Mouse (Mus musculus) ES-Bruce4 (cell line): ENCODE results near the gene Srgap1. TPM values are rescaled to one million over a fixed set of nuclear protein-coding genes. Genes with fewer than 3 reads are reported as not detected.
A peak's percentile ranks its signal among the peaks of the same experiment; 100 is the strongest.

Experiments
- H3K27ac ChIP-seq: 2 replicates; pipeline ENCODE4 v1.5.1; 2012; ENCODE audit warnings: low read length, inconsistent platforms; ENCODE audit not compliant: insufficient read depth
- H3K27me3 ChIP-seq: 2 replicates; pipeline ENCODE4 v1.6.1; 2012; ENCODE audit warnings: mild to moderate bottlenecking, low read length, inconsistent platforms; ENCODE audit not compliant: control insufficient read depth, poor library complexity, insufficient read depth, severe bottlenecking
- H3K36me3 ChIP-seq: 2 replicates; pipeline ENCODE4 v1.6.1; 2012; ENCODE audit warnings: inconsistent platforms, mild to moderate bottlenecking, low read length, moderate library complexity; ENCODE audit not compliant: control insufficient read depth, poor library complexity, insufficient read depth, severe bottlenecking
- H3K4me1 ChIP-seq: one replicate; pipeline ENCODE4 v1.8.1; 2011; ENCODE audit warnings: low read length; ENCODE audit not compliant: control insufficient read depth, insufficient read depth
- H3K4me3 ChIP-seq: 2 replicates; pipeline ENCODE4 v1.5.1; 2011; ENCODE audit warnings: low read depth, mild to moderate bottlenecking, low read length
- H3K9ac ChIP-seq: 2 replicates; pipeline ENCODE4 v1.6.1; 2012; ENCODE audit warnings: low read depth, mild to moderate bottlenecking, inconsistent platforms; ENCODE audit not compliant: poor library complexity, severe bottlenecking
- H3K9me3 ChIP-seq: replicated peaks from 2 replicates; pipeline ENCODE4 v1.6.1; 2012; ENCODE audit warnings: mild to moderate bottlenecking, low read length, inconsistent platforms; ENCODE audit not compliant: control insufficient read depth, poor library complexity, insufficient read depth, severe bottlenecking
- CTCF ChIP-seq: IDR thresholded peaks from one replicate; pipeline ENCODE4 v1.8.1; 2011; ENCODE audit warnings: low read depth, low read length
- EP300 ChIP-seq: IDR thresholded peaks from 2 replicates; pipeline ENCODE4 v1.6.1; 2011; ENCODE audit warnings: low read depth, low read length; ENCODE audit not compliant: insufficient read depth
- POLR2A ChIP-seq: IDR thresholded peaks from one replicate; pipeline ENCODE4 v1.8.1; 2011; ENCODE audit warnings: low read length; ENCODE audit not compliant: insufficient read depth
- polyA plus RNA-seq: library from polyadenylated mRNA; stranded (reverse); fragments of >200 nt; gene quantifications from 2 replicates; pipeline ENCODE4 v1.2.4, GENCODE M21; 2011; ENCODE audit warnings: low read depth; ENCODE audit not compliant: missing spikeins, insufficient read depth, insufficient read length

The Srgap1 gene
- polyA plus RNA-seq, 1 experiment, result 8.0 TPM

GRCm38 (mm10) chr10:121765174-121766057 is 281.7 kb downstream of the Srgap1 start:
- Histone ChIP-seq H3K36me3 (no peaks in the 10 kb centered on the region), H3K4me3 (no peak overlapping the region), H3K4me1 (no peaks in the 10 kb centered on the region), H3K9me3 (no peaks in the 10 kb centered on the region), H3K27ac (no peak overlapping the region), H3K27me3 (no peaks in the 10 kb centered on the region), H3K9ac (no peak overlapping the region)
- TF ChIP-seq CTCF (no peak), POLR2A (no peak), EP300 (no peak)

DNA sequence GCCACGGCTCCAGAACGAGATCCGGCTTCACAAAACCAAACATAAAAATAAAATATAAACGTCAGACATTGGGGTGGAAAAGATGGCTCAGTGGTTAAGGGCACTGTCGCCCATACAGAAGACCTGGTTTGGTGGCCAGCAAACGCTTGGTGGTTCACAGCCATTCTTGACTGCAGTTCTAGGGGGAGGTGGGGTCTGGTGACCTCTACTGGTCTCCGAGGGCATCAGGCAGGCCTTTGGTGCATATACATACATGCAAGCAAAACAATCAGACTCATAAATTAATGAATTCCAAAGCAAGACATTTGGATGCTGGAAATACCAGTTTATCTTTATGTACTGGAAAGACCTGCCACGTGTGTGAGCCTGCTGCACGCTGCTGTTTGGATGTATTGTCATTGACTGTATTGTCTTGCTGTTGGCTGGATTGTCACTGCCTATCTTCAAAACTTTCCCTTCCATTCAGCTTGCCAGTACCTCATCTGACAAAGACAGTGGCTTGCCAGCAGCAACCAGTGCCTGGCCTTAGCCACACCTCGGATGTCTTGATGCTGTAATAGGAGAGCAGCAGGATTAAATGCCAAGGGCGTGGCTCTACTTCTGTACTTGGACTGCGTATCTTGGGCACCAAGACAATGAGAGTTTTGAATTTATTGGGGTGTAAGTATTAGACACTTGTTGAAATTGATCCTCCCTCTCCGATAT is 282.5 kb downstream of the Srgap1 start:
- no peak overlapping the region for H3K9ac ChIP-seq
- H3K36me3 ChIP-seq, result no peaks in the 10 kb centered on the region
- no peak overlapping the region for H3K4me3 ChIP-seq
- H3K27ac ChIP-seq, result no peak overlapping the region
- H3K27me3 ChIP-seq, result no peaks in the 10 kb centered on the region
- no peaks in the 10 kb centered on the region for H3K9me3 ChIP-seq
- H3K4me1 ChIP-seq, result no peaks in the 10 kb centered on the region
- TF ChIP-seq CTCF (peak; percentile 65), EP300 (no peak)

DNA sequence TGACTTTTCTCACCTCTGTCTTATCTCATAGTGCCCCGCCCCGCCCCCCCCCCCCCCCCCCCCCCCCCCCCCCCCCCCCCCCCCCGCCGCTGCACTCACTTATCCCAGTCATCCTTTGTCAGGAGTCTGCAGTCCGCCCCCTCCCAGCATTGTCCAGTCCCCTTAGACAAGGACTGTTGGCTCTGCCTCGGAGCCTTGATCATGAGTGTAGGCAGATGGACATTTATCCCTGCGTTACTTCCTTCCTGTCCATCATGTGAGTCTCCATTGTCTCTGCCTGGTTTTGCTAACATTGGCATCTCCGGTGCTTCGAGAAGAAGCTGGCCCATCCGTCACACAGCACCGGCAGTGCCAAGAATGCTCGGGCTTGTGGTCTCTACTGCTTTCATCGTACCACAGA is 283.9 kb downstream of the Srgap1 start:
- Histone ChIP-seq H3K9ac (no peak overlapping the region), H3K4me3 (no peak overlapping the region), H3K36me3 (no peaks in the 10 kb centered on the region), H3K9me3 (no peaks in the 10 kb centered on the region), H3K27me3 (no peaks in the 10 kb centered on the region), H3K27ac (no peak overlapping the region), H3K4me1 (no peaks in the 10 kb centered on the region)
- TF ChIP-seq EP300 (no peak), POLR2A (no peak), CTCF (no peak)

GRCm38 (mm10) chr10:121762141-121762540 is 285.0 kb downstream of the Srgap1 start:
- no peaks in the 10 kb centered on the region for H3K27me3 ChIP-seq
- H3K36me3 ChIP-seq, result no peaks in the 10 kb centered on the region
- H3K9ac ChIP-seq, result no peak overlapping the region
- no peak for TF ChIP-seq POLR2A
- no peak for TF ChIP-seq EP300
- TF ChIP-seq CTCF, result no peak
- H3K9me3 ChIP-seq, result no peaks in the 10 kb centered on the region
- no peaks in the 10 kb centered on the region for H3K4me1 ChIP-seq
- H3K4me3 ChIP-seq, result no peak overlapping the region
- no peak overlapping the region for H3K27ac ChIP-seq

- Histone ChIP-seq H3K9ac (no peak overlapping the region), H3K27ac (no peak overlapping the region), H3K4me1 (no peaks in the 10 kb centered on the region), H3K9me3 (no peaks in the 10 kb centered on the region), H3K4me3 (no peak overlapping the region), H3K27me3 (no peaks in the 10 kb centered on the region), H3K36me3 (no peaks in the 10 kb centered on the region)
- TF ChIP-seq CTCF, result peak; percentile 14
- no peak for TF ChIP-seq POLR2A
Measured at GRCm38 (mm10) chr10:121759095-121759494, 288.0 kb downstream of the Srgap1 start.

DNA sequence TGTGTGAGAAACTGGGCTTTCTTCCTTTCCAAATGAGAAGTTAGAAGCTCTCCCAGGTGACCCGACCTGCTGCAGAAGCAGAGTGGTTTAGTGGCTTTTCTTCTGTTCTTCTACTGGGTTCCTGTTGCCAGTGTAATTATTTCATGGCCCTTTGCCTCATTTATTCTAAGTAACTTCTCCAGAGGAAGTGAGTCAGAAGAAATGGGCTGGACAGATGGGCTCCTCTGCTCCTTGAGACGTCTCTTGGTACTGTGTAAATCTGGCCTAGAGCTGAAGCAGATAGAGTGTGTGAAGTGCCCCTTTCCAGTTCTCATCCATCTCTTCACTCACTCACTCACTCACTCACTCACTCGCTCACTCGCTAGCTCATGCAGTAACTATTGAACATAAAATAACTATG is 290.4 kb downstream of the Srgap1 start:
- H3K9me3 ChIP-seq, result no peaks in the 10 kb centered on the region
- H3K9ac ChIP-seq, result no peak overlapping the region
- no peak overlapping the region for H3K4me3 ChIP-seq
- H3K27ac ChIP-seq, result no peak overlapping the region
- H3K4me1 ChIP-seq, result no peaks in the 10 kb centered on the region
- no peaks in the 10 kb centered on the region for H3K36me3 ChIP-seq
- no peaks in the 10 kb centered on the region for H3K27me3 ChIP-seq
- TF ChIP-seq POLR2A (no peak), EP300 (no peak), CTCF (no peak)
